Mouse (Mus musculus): Measurements from ENCODE around the gene Ncam2. TPM values are rescaled to one million over a fixed set of nuclear protein-coding genes. Genes with fewer than 3 reads are reported as not detected.
A peak's percentile ranks its signal among the peaks of the same experiment; 100 is the strongest.

Ncam2 gene
- total and polyA plus RNA-seq, 3 experiments, result 0.02 to 0.09 (median 0.05) TPM

- no peaks in the 10 kb centered on the region for H3K36me3 ChIP-seq (ENCODE audit: control insufficient read depth, insufficient read depth, low read length)
- H3K4me1 ChIP-seq (ENCODE audit: control insufficient read depth, insufficient read depth, low read length), result no peaks in the 10 kb centered on the region
- DNase-seq, result no peak
- no peak overlapping the region for H3K4me3 ChIP-seq
- no peak overlapping the region for H3K9ac ChIP-seq (ENCODE audit: low read depth, low read length)
- H3K27ac ChIP-seq, result no peak overlapping the region
- intact Hi-C loops (cut with DNase I), result no loop called here
- no peaks in the 10 kb centered on the region for H3K27me3 ChIP-seq (ENCODE audit: control insufficient read depth, insufficient read depth, low read length)
- H3K79me2 ChIP-seq (replicated peaks; ENCODE audit: control insufficient read depth, insufficient read depth, low read length), result no peaks in the 10 kb centered on the region
- WGBS, result 77% methylated on average over 2 of the region's 2 CpGs
- TF ChIP-seq POLR2A (IDR thresholded peaks at IDR 0.05; ENCODE audit: insufficient read depth, low read depth, low read length) (no peak), CTCF (IDR thresholded peaks at IDR 0.05) (no peak), EP300 (IDR thresholded peaks at IDR 0.05; ENCODE audit: insufficient read depth, low read depth, low read length) (no peak)
These were observed 8.9 kb upstream of the Ncam2 start for GRCm38 (mm10) chr16:81191621-81192020.

GRCm38 (mm10) chr16:81192607-81193006 is 7.9 kb upstream of the Ncam2 start:
- intact Hi-C loops (cut with DNase I), result no loop called here
- no peak for TF ChIP-seq CTCF (IDR thresholded peaks at IDR 0.05)
- TF ChIP-seq EP300 (IDR thresholded peaks at IDR 0.05; ENCODE audit: insufficient read depth, low read depth, low read length), result no peak
- TF ChIP-seq POLR2A (IDR thresholded peaks at IDR 0.05; ENCODE audit: insufficient read depth, low read depth, low read length), result no peak
- Histone ChIP-seq H3K9ac (ENCODE audit: low read depth, low read length) (no peak overlapping the region), H3K27me3 (ENCODE audit: control insufficient read depth, insufficient read depth, low read length) (no peaks in the 10 kb centered on the region), H3K36me3 (ENCODE audit: control insufficient read depth, insufficient read depth, low read length) (no peaks in the 10 kb centered on the region), H3K27ac (no peak overlapping the region), H3K79me2 (replicated peaks; ENCODE audit: control insufficient read depth, insufficient read depth, low read length) (no peaks in the 10 kb centered on the region), H3K4me1 (ENCODE audit: control insufficient read depth, insufficient read depth, low read length) (no peaks in the 10 kb centered on the region), H3K4me3 (no peak overlapping the region)
- WGBS, result 52% methylated on average over 4 of the region's 4 CpGs
- DNase-seq, result no peak

GRCm38 (mm10) chr16:81199467-81199866 is 1.0 kb upstream of the Ncam2 start:
- H3K4me3 ChIP-seq, result no peak overlapping the region
- WGBS, result 65% methylated on average over 5 of the region's 5 CpGs
- TF ChIP-seq CTCF (IDR thresholded peaks at IDR 0.05) (no peak), EP300 (IDR thresholded peaks at IDR 0.05; ENCODE audit: insufficient read depth, low read depth, low read length) (no peak), POLR2A (IDR thresholded peaks at IDR 0.05; ENCODE audit: insufficient read depth, low read depth, low read length) (no peak)
- no peak for DNase-seq
- no peaks in the 10 kb centered on the region for H3K4me1 ChIP-seq (ENCODE audit: control insufficient read depth, insufficient read depth, low read length)
- intact Hi-C loops (cut with DNase I), result no loop called here
- no peak overlapping the region for H3K9ac ChIP-seq (ENCODE audit: low read depth, low read length)
- no peaks in the 10 kb centered on the region; the same call in 1 of the 2 replicates for H3K27me3 ChIP-seq (ENCODE audit: control insufficient read depth, insufficient read depth, low read length)
- no peaks in the 10 kb centered on the region for H3K36me3 ChIP-seq (ENCODE audit: control insufficient read depth, insufficient read depth, low read length)
- no peaks in the 10 kb centered on the region for H3K79me2 ChIP-seq (replicated peaks; ENCODE audit: control insufficient read depth, insufficient read depth, low read length)
- H3K27ac ChIP-seq, result no peak overlapping the region

- 33% methylated on average over 5 of the region's 5 CpGs for WGBS
- Histone ChIP-seq H3K36me3 (ENCODE audit: control insufficient read depth, insufficient read depth, low read length) (no peaks in the 10 kb centered on the region), H3K4me3 (no peak overlapping the region), H3K9ac (ENCODE audit: low read depth, low read length) (no peak overlapping the region), H3K27ac (no peak overlapping the region), H3K27me3 (ENCODE audit: control insufficient read depth, insufficient read depth, low read length) (no peaks in the 10 kb centered on the region; the same call in 1 of the 2 replicates), H3K4me1 (ENCODE audit: control insufficient read depth, insufficient read depth, low read length) (no peaks in the 10 kb centered on the region), H3K79me2 (replicated peaks; ENCODE audit: control insufficient read depth, insufficient read depth, low read length) (no peaks in the 10 kb centered on the region)
- TF ChIP-seq EP300 (IDR thresholded peaks at IDR 0.05; ENCODE audit: insufficient read depth, low read depth, low read length) (no peak), POLR2A (IDR thresholded peaks at IDR 0.05; ENCODE audit: insufficient read depth, low read depth, low read length) (no peak), CTCF (IDR thresholded peaks at IDR 0.05) (no peak)
- intact Hi-C loops (cut with DNase I), result no loop called here
- DNase-seq, result no peak
These were observed 974 bp downstream of the Ncam2 start for GRCm38 (mm10) chr16:81201471-81201870.

GRCm38 (mm10) chr16:81201992-81202391 is 1.5 kb downstream of the Ncam2 start:
- WGBS, result 6% methylated on average over 4 of the region's 4 CpGs
- Histone ChIP-seq H3K9ac (ENCODE audit: low read depth, low read length) (no peak overlapping the region), H3K27me3 (ENCODE audit: control insufficient read depth, insufficient read depth, low read length) (no peaks in the 10 kb centered on the region; the same call in 1 of the 2 replicates), H3K79me2 (replicated peaks; ENCODE audit: control insufficient read depth, insufficient read depth, low read length) (no peaks in the 10 kb centered on the region), H3K4me3 (no peak overlapping the region), H3K27ac (no peak overlapping the region), H3K36me3 (ENCODE audit: control insufficient read depth, insufficient read depth, low read length) (no peaks in the 10 kb centered on the region), H3K4me1 (ENCODE audit: control insufficient read depth, insufficient read depth, low read length) (no peaks in the 10 kb centered on the region)
- no peak for DNase-seq
- intact Hi-C loops (cut with DNase I), result no loop called here
- TF ChIP-seq CTCF (IDR thresholded peaks at IDR 0.05), result peak; percentile 85
- no peak for TF ChIP-seq POLR2A (IDR thresholded peaks at IDR 0.05; ENCODE audit: insufficient read depth, low read depth, low read length)
- TF ChIP-seq EP300 (IDR thresholded peaks at IDR 0.05; ENCODE audit: insufficient read depth, low read depth, low read length), result no peak

GRCm38 (mm10) chr16:81202721-81203161 is 2.2 kb downstream of the Ncam2 start:
- Histone ChIP-seq H3K79me2 (replicated peaks; ENCODE audit: control insufficient read depth, insufficient read depth, low read length) (no peaks in the 10 kb centered on the region), H3K36me3 (ENCODE audit: control insufficient read depth, insufficient read depth, low read length) (no peaks in the 10 kb centered on the region), H3K4me3 (no peak overlapping the region), H3K27me3 (ENCODE audit: control insufficient read depth, insufficient read depth, low read length) (no peaks in the 10 kb centered on the region; the same call in 1 of the 2 replicates), H3K27ac (no peak overlapping the region), H3K9ac (ENCODE audit: low read depth, low read length) (no peak overlapping the region), H3K4me1 (ENCODE audit: control insufficient read depth, insufficient read depth, low read length) (no peaks in the 10 kb centered on the region)
- WGBS, result 74% methylated on average over 8 of the region's 8 CpGs
- intact Hi-C loops (cut with DNase I), result loop anchor here (1.0 kb wide), 1 partner anchor 82 kb away; no protein-coding TSS in a partner anchor
- DNase-seq, result no peak
- TF ChIP-seq EP300 (IDR thresholded peaks at IDR 0.05; ENCODE audit: insufficient read depth, low read depth, low read length) (no peak), POLR2A (IDR thresholded peaks at IDR 0.05; ENCODE audit: insufficient read depth, low read depth, low read length) (no peak), CTCF (IDR thresholded peaks at IDR 0.05) (no peak)
